Mouse (Mus musculus): ENCODE measurements around the gene Calml3.

- no peak for TF ChIP-seq GATA1 (IDR thresholded peaks at IDR 0.05; ENCODE audit: borderline replicate concordance, low read length)
- TF ChIP-seq FLI1 (IDR thresholded peaks at IDR 0.05; ENCODE audit: low read length): no peak
Observed at GRCm38 (mm10) chr13:3831994-3832393, 27.9 kb upstream of the Calml3 start.

All from megakaryocyte, embryonic 14.5 days (primary cell).